Mouse (Mus musculus) skeletal muscle tissue, adult 2 months (tissue): ENCODE data around the gene Akap12.

Source experiments
- DNase-seq: peaks from one replicate; pipeline ENCODE4 v3.0.0-alpha.2; 2012; ENCODE audit warnings: low read depth, low spot score

The Akap12 gene

DNA sequence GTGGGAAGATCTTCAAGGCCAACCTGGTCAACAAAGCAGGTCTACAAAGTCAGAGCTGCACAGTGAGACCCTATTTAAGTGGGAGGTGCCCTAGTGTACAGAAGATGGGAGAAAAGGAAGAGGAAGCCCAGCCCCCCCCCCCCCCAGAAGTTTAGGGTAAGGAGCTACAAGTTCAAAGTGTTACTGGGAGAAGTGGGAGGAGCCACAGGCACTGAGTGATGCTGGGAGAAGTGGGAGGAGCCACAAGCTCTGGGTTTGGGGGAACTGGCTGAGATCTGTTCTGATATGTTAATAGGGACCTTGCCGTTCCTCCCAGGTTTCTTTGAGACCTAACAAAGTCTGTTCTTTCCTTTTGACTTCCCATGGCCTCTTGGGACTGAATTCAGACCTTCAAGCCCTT is 18.6 kb downstream of the Akap12 start:
- DNase-seq, result no peak

DNA sequence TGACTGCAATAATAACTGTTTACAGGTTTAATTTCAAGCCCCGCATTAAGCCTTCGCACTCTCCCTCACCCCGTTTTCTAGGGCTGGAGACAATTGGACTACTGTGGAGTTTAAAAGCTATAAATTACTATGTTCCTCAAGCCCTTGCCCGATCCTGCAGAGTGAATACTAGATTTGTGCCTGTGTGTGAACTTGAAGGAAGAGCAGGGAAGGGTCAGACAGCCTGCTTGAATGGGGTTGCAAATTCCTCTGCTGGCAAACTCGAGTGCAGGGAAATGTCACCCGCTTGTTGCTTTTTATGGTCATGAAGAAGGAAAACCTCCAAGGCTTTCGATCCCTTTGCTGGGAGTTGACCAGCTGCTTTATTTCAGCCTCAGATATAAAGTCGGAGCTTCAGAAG is 19.6 kb downstream of the Akap12 start:
- no peak for DNase-seq

DNA sequence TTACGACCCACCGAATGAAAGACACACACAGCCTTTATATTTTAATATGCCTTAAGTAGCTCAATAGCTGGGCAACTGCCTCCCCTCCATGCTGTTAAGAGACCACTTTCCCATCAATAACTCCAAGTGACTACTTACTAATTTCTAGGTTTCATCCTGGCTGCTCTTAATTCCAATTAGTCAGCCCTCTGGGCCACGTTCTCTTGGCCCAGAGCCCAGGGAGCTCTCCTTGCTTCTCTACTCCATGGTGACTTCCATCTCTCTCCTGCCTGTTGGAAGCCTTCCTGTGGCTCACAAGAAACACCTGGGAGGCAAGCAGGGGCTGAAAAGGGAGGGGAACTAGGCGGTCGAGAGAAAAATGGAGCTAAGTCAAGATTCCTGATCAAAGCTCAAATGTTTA is 23.0 kb downstream of the Akap12 start:
- no peak for DNase-seq

DNA sequence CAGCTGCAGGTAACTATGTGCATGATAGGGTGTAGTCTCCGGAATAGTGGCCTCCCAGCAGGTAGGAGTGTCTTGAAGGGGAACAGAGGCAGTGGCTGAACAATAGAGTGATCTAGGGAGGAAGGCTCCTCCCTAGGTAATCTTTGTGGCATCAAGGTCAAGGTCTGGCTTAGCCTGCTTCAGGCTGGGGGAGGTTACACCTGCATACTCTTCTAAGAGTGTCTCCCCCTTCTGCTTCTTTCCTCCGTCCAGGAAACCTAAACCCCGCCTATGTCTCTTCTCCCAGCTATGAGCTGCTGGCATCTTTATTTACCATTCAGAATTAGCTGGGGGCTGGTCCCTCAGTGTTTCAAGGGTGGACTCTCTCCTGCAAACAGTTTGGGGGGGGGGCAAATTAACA is 23.5 kb downstream of the Akap12 start:
- DNase-seq, result no peak

DNA sequence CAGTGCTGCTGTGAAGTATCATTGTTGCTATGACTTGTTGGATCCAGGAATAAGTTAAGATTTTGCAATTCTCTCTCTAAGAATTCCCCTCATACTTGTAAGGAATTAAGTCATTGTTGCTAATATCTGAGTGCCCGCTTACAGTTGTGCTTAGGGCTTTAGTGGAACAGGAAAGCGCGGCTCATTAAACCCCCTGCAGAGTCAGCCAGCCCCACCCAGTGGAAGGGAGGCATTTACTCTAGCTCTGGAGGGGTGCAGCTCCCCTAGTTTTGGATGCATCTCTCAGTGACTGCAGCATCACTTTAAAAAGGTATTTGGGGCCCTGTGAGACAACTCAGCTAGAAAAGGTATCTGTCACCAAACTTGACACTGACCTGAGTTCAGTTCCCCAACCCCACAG is 24.0 kb downstream of the Akap12 start:
- DNase-seq, result no peak

DNA sequence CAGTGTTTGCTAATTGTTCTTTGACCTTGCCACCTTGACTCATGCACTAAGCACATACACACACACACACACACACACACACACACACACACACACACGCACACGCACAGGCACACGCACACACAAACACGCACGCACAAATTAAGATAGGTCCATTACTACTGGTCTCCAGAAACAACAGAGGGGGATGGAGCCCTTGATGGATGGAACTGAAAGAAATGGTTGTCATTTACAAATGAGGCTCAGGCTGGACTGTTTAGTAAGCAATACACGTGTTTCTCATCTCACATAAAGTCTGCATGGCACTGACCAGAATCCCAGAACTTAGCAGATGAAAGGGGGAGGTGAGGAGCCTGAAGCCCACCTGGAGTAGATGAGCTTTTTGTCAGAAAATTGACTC is 24.4 kb downstream of the Akap12 start:
- DNase-seq, result no peak

DNA sequence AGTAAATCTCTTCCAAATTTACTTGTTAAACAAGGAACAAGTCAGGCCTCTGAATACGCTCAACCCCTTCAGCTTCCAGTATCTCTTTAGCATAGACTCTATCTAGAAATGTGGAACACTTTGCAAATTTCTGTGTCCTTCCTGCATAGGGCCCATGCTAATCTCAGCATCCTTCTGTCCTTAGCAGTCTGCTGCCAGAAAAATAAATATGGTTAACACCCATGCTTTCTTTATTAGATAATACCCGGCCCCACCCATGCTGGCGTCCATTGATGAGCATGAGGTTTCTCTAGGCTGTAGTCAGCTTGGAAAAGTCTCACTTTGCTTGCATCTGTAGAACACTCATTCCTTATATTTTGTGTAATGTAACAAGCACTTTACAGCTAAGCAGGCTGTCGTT is 27.2 kb downstream of the Akap12 start:
- DNase-seq, result no peak

DNA sequence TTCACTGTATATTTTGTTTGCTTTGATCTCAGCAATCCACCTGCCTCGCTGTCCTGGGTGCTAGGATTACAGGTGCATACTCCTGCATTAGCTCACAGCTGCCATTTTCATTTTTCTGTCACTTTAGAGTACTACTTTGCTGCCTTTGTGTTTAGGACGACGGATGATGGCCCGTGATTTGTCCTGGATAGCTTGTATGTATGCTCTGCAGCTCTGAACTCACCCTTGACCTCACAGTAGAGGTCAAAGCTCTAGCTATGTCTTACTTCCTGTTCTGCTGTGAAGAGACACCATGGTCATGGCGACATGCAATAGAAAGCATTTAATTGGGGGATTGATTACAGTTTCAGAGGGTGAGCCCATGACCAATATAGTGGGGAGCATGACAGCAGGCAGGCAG is 37.4 kb downstream of the Akap12 start:
- DNase-seq, result no peak

DNA sequence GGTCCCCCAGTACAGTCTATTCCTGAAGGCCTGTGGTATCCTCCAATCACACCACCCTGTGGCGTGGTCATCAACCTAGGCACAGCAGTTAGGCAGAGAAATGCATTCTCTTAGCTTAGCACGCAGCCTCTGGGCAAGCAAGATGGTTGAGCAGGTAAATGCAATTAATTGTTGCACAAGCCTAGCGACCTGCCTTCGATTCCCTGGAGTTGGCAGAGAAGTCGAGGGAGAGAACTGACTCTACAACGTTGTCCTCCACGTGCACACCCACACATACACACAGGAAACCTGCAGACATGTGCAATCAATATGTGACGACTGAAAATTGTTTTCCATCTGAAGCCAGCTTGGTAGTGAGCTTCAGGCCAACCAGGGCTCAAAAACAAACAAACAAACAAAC is 57.7 kb downstream of the Akap12 start:
- DNase-seq, result no peak

DNA sequence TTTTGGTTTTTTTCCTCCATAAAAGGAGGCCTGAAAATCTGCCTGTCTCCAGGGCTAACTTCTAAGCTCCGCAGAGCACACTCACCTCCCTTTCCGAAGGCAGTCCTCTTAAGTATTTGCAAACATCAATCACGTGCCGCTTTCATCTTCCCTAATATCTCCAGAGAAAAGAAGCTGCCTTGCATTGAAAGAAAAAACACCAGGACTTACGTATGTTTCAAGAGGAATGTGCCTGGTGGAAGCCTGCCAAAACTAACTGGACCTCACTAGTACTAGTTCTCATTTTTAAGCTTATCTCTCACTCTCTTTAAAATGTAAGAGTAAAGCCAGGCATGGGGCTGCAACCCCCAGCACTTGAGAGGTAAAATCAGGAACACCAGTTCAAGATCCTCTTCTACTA is 59.4 kb downstream of the Akap12 start:
- no peak for DNase-seq

DNA sequence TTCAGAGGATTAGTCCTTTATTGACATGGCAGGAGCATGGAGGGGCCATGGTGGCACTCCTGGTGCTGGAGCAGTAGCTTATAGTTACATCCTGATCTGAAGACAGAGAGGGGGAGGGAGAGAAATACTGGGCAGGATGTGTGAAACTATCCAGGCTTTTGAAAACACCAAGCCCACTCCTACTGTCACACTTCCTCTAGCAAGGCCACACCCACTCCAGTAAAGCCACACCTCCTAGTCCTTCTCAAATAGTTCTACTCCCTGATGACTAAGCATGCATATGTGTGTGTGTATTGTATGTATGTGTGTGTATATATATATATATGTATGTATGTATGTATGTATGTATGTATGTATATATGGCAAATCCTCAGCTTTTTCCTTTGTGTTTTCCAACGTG is 61.5 kb downstream of the Akap12 start:
- DNase-seq, result no peak

DNA sequence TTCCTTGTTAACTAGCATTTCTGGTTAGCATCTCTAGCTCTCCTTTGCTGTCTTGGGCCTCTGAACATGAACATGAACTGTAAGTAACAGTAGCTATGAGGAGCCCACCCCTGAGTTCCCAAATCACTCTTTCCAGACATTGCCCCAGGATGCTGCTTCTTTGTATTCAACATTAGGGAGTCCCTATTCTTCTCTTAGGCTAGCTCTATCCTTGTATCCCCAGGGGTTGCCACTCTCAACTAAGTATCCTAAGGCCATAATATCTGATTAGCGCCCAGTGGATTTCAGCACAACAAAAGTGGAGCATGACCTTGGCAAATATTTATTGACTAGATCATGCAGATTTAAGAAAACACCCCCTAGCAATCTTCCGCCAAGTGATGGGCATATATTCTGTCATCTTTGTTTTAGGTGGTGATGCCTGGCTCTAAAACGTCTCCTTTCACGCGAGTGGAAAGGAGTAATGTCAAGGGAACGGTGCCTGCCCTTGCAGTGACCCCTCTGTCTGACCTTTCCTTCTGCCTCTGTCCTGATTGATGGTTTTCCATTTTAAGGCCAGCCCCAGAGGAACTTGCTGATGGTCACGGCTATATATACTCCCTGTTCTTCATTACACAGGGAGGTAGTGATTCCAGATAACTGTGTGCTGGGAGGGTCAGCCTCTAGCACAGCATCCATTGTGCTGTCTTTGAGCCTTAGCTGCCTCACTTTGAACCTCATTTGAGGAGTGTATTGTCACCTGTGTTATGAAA is 66.2 kb downstream of the Akap12 start:
- no peak for DNase-seq

DNA sequence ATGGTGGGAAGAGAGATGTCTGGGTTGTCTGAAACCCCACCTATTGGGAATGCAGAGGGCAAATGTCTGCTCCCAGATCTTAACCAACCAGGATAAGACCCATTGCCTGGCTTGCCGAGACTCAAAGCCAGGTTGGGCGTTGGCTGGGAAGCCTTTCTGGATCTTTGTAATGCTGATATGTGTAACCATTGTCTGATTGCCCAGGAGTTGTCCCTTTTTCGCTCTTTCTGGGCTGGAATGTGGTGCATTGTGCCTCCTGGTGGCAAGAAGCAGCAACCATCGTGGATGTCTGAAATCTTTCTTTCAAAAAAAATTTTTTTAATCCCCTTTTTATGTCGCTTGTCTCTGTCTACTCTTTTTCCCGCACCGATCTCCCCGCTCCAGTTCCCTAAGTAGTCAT is 67.1 kb downstream of the Akap12 start:
- peak; percentile 50 for DNase-seq

DNA sequence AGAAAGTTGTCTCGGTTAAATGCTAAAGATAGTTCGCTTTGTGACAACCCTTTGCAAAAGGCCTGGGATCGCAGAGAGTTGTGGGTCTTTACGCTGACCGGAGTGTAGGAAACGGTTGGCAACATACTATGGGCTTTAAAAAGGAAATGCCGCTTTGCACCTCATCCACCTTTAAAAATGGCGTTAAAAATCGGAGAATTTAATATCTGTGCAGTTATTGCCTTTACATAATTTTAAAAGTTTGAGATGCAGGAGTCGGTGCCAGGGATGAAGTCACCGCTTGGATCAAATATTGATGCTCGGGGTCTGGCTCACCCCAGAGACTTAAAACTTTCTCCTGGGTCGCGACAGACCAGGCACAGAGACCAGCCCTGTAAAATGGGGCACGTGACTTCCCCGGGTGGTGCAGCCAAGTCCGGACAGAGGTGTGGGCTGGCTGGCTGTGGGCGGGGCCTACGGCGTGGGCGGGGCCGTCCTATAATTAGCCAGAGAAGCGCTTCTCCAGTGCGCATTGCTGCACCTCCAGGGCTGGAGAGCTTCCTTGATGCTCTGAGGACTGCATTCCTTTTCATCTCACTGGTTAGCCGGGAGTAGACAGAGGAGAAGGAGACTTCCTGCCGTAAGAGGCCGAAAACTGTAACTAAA is 68.0 kb downstream of the Akap12 start:
- DNase-seq, result peak; percentile 74

DNA sequence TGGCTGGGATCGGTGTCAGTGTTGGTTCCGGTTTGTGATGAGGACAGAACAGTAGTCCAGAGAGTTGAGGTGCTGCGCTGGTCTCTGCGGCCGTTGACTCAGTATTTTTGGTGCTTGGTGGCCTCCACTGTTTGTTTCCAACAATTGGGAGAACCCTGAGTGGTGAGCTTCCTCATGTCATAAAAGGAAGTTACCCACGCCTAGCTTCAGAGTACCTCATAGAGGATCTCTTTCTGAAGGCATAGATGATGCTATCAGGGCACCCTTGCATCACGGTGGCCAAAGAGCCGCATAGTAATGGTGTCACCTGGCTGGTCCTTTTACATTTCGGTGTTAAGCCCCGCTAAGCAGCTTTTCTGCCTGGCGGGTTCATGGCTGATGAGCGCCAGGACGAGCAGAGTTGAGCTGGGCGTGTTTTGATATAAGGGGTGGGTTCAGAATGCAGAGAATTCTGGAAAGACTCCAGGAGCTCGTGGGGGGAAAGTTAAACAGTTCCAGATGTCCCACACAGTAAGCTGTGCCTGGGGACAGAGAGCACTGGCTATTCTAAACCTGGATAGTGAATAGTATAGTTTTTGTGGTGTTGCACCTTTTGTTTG is 72.8 kb downstream of the Akap12 start:
- peak; percentile 57 for DNase-seq

DNA sequence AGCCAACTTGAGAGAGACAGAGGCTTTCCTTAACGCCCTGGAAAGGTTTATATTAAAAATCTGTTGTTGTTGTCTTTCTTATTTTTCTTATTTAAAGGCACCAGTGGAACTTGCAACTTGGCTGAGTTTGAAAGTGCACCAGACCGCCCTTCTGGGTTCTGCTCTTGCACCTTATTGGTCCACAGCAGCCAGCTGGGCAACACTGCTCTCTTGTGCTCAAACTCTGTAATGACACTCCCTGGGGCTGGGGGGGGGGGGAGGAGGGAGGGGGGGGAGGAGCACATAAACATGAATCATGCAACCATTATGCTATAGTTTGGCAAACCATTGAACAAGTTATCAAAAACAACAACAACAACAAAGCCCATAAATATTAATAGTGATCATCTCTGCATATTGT is 75.2 kb downstream of the Akap12 start:
- peak; percentile 57 for DNase-seq

DNA sequence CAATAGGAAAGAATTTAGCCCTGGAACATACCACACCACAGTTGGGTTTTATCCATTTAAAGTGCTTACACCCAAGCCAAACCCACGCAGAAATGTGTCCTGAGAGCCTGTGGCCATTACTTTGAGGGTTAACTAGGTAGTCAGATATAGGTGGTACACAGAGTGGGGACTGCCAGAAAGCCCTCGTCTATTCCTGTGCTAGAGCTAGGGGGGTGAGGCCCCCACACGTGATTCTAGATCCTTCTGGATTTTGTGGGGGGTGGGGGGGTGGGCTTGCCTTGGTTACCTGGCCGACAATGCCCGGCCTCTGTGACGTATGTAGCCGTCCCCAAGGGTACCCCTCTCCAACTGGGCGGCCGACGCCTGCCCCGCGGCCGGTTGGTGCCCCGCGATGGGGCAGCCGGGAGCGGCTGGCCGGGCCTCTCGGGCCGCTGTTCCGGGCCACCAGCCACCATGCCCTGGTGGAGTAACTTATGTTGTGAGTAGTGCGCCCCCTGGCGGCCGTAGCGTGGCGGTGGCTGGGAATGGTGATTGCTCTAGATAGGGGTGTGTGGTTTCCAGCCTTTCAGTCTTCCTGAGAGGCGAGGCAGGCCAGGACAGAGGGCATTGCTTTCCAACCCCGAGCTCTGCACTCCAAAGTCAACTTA is 80.4 kb downstream of the Akap12 start:
- DNase-seq, result peak; percentile 85

DNA sequence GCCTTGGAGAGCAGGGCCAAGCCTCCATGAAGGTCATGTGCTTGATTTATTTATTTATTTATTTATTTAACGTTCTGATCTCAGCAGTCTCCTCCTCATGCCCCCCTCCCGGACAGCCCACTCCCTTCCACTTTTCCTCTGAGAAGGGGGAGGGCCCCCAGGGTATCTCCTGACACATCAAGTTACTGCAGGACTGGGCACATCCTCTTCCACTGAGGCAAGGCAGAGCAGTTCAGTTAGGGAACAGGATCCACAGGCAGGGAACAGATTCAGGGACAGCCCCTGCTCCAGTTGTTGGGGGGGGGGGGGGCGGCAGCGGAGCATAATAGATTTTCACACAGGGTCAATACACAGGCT is 80.9 kb downstream of the Akap12 start:
- no peak for DNase-seq

DNA sequence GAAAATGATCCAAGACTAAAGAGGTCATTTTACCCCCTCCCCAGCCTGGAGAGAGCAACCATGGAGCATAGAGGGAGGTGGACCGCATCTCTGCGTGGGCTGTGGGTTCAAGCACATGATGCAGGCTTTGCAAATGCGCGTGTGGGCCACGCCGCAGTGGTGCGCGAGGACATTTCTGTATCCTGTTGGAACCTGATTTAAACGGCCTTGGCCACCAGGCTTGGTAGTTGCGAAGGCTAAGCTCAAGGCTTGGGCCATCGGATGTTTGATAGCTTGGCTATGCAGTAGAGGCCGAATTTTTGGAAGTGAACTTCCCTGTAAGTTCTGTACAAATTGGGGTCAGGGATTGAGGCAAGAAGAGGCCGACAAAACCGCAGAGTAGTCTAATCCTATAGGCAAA is 81.4 kb downstream of the Akap12 start:
- no peak for DNase-seq

DNA sequence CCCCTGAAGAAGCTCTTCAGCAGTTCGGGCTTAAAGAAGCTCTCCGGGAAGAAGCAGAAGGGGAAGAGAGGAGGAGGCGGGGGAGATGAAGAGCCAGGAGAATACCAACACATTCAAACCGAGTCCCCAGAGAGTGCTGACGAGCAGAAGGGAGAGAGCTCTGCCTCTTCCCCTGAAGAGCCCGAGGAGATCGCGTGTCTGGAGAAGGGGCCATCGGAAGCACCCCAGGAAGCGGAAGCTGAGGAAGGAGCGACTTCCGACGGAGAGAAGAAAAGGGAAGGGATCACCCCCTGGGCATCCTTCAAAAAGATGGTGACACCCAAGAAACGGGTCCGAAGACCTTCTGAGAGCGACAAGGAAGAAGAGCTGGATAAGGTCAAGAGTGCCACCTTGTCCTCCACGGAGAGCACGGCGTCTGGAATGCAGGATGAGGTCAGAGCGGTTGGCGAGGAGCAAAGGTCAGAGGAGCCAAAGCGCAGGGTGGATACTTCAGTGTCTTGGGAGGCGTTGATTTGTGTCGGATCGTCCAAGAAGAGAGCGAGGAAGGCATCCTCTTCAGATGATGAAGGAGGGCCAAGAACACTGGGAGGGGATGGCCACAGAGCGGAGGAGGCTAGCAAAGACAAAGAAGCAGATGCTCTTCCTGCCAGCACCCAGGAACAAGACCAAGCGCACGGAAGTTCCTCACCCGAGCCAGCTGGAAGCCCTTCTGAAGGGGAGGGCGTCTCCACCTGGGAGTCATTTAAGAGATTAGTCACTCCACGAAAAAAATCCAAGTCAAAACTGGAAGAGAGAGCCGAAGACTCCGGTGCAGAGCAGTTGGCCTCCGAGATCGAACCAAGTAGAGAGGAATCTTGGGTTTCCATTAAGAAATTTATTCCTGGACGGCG is 88.4 kb downstream of the Akap12 start:
- peak; percentile 71 for DNase-seq

DNA sequence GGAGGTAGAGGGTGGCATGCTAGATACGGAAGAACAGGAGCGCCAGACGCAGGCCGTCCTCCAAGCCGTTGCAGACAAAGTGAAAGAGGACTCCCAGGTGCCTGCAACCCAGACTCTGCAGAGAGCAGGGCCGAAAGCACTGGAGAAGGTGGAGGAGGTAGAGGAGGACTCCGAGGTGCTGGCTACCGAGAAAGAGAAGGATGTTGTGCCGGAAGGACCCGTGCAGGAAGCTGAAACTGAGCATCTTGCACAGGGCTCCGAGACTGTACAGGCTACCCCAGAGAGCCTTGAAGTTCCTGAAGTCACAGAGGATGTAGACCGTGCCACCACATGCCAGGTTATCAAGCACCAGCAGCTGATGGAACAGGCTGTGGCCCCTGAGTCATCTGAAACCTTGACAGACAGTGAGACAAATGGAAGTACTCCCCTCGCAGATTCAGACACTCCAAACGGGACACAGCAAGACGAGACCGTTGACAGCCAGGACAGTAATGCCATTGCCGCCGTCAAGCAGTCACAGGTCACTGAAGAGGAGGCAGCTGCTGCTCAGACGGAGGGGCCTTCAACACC is 89.8 kb downstream of the Akap12 start:
- no peak for DNase-seq
